Mouse (Mus musculus): ENCODE measurements at regions not wholly inside any gene's neighbourhood (a gene's known extent, or its start where the extent isn't known, plus 50 kb on each side); places are given as distances from the start of the nearest gene placed in this dataset.

GRCm38 (mm10) chr13:72418285-72418684 lies 210.3 kb upstream of the Irx2 start:
- no peak for TF ChIP-seq CTCF (IDR thresholded peaks at IDR 0.05; ENCODE audit: insufficient read depth, low read length)
- no peak for TF ChIP-seq POLR2A (IDR thresholded peaks at IDR 0.05; ENCODE audit: borderline replicate concordance, extremely low read depth, low read depth, low read length)
